Mouse (Mus musculus): ENCODE measurements at regions not wholly inside any gene's neighbourhood (a gene's known extent, or its start where the extent isn't known, plus 50 kb on each side); places are given as distances from the start of the nearest gene placed in this dataset.

DNA sequence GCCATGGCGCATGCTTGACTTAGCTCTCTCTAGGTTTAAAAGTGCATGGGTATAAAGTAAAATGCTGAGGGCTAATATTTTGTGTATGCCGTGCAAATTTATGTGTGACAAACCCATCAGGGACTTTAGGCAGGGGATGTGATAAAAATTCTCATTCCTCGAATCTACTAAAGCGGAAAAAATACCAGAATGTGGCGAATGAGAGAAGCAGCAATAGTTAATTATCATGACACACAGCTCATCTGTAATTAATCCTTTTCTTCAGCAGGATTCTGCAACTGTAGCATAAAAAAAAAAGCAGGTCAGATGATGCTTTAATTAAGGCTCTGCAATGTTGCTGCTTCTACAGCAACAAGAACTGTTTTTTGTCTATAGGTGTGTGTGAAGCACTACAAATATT, 286.6 kb upstream of the Prkd1 start:
- no peak for DNase-seq (ENCODE audit: low read depth)

GRCm38 (mm10) chr12:50932496-50932895, 283.6 kb upstream of the Prkd1 start:
- no peak for DNase-seq (ENCODE audit: low read depth)

GRCm38 (mm10) chr12:50929641-50930040, 280.7 kb upstream of the Prkd1 start:
- DNase-seq (ENCODE audit: low read depth) = no peak

DNA sequence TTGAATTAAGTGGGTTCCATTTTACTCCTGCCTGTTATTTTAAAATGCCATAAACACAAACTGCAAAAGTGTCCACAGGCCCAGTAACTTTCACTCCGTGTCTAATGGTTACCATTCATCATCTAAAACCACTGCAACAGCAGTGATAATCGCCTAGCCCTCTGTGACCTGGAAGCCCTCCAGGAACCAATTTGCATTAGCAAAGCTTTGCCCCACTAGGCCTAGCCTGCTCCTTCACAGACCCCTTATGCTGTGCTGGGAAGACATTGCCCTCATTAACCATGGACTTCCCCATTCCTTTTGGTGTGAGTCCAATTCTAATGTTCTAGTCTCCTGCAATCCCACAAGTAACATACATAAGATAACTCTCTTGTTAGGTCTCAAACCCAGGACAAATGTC, 277.3 kb upstream of the Prkd1 start:
- no peak for DNase-seq (ENCODE audit: low read depth)

DNA sequence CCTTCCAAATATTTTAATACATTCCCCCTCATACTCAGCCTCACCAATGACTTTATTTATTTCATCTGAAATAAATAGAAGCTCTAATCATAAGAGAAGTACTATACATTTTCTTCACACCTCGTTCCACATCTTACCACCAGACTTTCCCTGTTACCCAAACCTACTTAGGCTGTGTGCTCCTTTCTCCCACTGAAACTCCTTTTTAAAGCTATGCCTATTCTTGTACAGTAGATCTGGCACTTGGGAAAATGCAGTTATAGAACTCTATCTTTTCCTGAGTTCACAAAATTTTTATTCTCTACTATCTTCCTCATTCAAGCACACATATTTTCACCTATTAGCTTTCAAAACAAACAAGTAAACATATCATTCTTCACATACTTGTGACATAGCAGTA, 272.8 kb upstream of the Prkd1 start:
- no peak for DNase-seq (ENCODE audit: low read depth)

GRCm38 (mm10) chr12:50899609-50900447, 250.9 kb upstream of the Prkd1 start:
- no peak for DNase-seq (ENCODE audit: low read depth)

- no peak for DNase-seq (ENCODE audit: low read depth)
These were observed 248.8 kb upstream of the Prkd1 start for GRCm38 (mm10) chr12:50897606-50898166.

GRCm38 (mm10) chr12:50893604-50894003, 244.7 kb upstream of the Prkd1 start:
- no peak for DNase-seq (ENCODE audit: low read depth)

- DNase-seq (ENCODE audit: low read depth) = no peak
These were observed 226.9 kb upstream of the Prkd1 start for GRCm38 (mm10) chr12:50875796-50876195.

GRCm38 (mm10) chr12:50874024-50874398, 225.1 kb upstream of the Prkd1 start:
- no peak for DNase-seq (ENCODE audit: low read depth)

DNA sequence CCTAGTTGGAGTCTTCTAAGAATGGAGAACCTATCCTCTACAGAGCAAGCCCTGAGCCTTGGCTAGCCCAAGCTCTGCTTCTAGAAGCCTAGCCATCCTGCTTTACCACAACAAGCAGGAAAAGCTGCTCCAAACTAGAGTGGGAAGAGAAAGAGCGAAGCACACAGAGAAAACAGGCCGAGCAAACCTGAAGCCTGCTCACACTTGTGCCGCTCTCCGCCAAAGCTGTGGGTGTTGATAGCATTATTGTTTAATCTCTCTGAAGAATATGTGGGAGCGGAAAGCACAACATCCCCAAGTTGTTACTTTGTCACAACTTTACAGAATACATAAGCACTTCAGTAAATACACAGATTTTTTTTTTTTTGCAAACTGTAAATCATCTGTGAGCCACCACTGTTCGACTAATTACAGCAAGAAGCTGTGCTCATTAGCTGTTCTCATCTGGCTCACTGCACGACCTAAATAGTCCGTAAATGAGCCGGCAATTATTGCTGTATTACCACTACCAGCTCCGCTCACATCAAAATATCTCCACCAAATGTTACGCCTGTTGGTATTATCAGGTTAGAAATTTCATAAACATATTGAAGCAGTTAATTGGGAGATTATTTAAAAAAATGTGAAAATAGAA, 224.6 kb upstream of the Prkd1 start:
- DNase-seq (ENCODE audit: low read depth) = no peak

- no peak for DNase-seq (ENCODE audit: low read depth)
These were observed 202.7 kb upstream of the Prkd1 start for GRCm38 (mm10) chr12:50851644-50852043.

GRCm38 (mm10) chr12:50847976-50848375, 199.1 kb upstream of the Prkd1 start:
- DNase-seq (ENCODE audit: low read depth) = no peak

DNA sequence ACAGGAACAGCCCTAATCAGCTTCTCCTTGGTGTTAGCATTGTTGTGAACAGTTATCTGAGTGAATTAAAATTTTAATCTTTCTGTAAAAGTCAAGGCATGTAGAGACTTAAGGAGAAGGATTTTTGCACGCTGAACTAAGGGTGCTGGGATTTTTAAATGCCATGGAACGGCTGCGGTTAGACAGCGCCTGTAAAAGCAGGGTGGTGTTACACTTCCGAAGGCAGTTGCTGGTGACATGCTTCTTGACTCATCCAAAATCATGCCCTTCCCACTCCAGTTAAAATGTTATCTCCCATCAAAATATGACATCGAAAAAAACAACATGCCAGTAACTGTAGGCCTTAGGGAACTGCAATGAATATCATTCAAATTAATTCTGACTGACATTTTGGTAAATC, 193.8 kb upstream of the Prkd1 start:
- no peak for DNase-seq (ENCODE audit: low read depth)

DNA sequence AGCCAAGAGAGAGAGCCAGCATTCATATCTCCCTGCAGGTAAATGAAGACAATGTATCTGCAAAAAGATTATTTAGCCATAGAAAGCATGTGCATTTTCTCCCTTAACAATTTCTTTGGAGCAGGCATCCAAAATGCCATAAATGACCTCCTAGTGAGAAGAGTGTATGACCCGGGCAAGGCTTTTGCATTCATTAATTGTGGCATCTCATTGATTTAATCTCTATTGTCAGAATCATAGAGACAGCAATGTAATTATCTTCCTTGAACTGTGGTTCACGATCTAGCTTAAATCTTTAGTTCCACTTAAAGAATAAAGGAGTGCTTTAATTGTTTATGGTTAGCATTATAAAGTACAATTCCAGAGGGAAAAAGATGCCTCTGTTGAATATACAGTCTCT, 190.5 kb upstream of the Prkd1 start:
- no peak for DNase-seq (ENCODE audit: low read depth)

DNA sequence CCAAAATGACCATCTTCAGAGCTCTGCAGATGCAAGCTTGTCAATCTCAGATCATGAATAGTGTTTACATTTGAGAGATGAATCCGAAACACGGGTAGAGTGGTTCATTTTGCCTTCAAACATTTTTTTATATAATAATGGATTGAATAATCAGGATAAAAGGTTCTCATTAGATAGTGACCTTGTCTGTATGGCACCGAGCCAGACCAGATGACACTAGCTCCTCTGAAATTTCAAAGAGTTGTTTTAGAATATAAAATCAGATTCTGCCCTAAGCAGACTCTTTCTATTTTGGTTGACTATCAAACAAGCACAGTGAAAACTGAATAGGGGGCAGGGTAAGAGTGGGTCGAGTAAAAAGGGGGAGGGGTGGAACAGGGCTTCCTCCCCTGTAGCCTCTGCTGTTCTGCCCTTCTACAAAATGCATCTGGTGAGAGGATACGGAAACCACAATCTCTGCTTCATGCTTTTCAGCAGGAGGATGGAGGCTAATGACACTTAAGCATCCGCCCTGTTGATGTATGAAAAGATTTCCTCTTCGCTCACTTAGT, 159.9 kb upstream of the Prkd1 start:
- no peak for DNase-seq (ENCODE audit: low read depth)

- no peak for DNase-seq (ENCODE audit: low read depth)
These were observed 155.5 kb upstream of the Prkd1 start for GRCm38 (mm10) chr12:50804391-50804790.

DNA sequence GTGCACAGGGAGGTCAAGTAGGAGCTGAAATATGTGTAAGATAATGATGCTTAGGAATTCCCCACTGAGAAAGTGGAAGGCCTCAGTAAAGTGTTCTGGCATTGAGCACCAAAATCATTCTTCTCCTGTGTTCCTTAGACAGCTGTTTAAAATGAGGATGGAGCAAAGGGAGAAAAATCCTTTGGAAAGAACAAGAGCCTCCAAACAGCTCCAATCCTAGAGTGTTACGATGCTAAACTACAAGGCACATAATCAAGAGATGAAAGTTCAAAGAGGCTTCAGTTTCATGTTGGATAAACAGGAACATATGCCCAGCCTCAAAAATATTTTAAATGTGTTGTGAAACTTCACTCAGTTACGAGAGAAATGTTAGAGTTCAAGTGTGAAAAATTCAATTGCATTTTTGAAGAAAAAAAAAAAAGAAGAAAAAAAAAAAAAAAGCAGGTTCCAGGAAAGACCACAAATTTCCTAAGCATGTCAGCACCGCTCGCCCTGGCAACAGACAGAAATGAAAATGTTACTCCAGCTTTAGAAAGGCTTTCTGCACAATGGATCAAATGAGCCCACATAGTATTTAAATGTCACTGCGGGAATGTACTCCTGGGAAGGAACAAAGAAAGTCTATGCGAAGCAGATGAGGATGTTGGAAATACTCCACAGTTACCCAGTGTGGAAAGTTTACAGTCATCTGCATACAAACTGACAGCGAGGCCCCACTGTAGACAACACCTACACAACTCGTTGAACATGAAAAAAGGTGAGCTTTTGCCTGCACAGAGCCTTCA, 116.5 kb upstream of the Prkd1 start:
- DNase-seq (ENCODE audit: low read depth) = no peak

DNA sequence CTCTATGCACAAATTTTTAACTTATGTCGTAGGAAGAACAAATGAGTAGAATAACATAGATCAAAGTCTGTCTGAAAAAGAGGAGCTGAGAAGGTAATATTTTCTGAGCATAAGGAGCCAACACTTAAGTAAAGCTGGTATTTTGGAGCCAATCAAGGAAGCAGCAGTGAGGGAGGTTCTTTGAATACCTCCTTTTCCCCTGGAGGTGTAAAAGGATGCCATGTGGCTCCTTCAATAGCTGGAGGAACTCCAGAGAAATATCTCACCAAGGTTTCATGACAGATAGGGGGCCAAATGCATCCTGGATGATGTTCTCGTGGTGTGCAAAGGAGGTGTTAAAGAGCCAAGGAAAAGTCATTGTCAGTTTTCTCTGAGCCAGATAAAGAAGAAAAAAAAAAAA, 115.6 kb upstream of the Prkd1 start:
- DNase-seq (ENCODE audit: low read depth) = no peak

DNA sequence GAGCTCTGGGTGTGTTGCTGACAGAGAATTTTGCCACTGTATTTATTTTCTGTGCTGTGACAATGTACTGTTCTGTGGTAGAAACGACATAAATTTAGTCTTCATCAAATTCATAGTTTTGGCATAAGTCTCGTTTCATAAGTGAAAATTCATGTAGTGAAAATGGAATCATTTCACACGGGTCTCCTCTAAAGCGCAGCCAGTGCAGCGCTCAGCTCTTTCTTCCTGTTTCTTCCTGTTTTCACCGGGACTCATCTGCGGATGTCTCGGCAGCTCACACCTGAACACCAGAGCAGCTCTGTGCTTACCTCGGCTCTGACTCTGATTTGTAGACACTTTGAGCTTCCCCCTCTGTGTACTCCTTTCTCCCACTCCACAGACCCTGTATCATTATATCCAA, 85.2 kb upstream of the Prkd1 start:
- DNase-seq (ENCODE audit: low read depth) = no peak

DNA sequence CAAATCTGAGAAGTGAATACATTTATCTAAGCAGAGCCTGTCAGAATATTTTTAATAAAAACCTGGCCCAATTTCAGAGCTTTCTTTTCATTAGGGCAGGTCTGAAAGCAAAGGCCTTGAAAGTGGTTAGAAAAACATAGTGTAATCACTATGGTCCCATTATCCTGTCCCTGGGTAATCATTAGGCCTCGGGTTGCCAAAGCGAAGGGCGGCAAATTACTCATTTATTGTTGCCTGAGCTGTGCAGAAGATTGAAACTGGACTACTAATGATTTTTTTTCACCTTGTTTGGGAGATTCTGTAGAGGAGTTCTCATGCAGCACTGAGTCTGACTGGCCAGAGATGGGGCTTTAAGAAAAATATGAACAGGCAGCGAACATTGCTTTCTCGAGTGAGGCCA, 63.7 kb upstream of the Prkd1 start:
- DNase-seq (ENCODE audit: low read depth) = no peak

DNA sequence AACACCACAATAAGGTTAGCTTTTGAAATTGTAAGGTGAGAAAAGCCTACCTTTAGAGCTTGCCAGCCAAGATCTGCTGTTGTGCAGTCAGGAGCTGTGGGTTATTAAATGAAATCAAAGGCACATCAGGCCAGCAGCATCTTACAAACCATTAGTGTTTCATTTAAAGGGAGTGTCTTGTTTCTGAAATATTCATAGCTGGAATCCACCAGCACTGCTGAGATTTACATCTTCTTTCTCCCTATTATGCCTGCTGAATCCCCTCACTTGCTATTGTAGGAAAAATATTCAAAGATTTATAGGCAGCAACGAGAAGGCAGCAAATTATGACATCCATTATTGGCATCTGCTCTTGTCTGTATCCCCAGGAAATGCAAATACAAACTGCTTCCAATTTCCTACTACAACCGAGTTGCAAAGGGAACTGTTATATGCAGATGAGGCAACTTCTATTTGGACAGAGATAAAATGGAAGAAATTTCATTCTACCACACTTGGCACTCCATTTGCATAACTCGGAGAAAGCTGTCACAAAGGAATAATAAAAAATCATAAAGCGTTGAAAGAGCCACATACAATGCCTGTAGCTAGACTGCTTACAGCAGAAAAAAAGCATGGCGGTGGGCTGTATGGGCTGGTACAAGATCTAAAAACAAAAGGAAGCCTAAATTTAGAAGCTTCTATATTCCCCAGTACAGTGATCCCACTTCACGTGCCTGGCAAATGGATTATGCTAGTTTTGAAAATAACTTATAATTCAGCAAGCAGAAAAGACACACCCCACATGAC, 60.3 kb upstream of the Prkd1 start:
- no peak for DNase-seq (ENCODE audit: low read depth)

Measured in naive thymus-derived CD4-positive, alpha-beta T cell, adult 2 months (primary cell).